Mouse (Mus musculus): ENCODE measurements at regions not wholly inside any gene's neighbourhood (a gene's known extent, or its start where the extent isn't known, plus 50 kb on each side); places are given as distances from the start of the nearest gene placed in this dataset.

DNA sequence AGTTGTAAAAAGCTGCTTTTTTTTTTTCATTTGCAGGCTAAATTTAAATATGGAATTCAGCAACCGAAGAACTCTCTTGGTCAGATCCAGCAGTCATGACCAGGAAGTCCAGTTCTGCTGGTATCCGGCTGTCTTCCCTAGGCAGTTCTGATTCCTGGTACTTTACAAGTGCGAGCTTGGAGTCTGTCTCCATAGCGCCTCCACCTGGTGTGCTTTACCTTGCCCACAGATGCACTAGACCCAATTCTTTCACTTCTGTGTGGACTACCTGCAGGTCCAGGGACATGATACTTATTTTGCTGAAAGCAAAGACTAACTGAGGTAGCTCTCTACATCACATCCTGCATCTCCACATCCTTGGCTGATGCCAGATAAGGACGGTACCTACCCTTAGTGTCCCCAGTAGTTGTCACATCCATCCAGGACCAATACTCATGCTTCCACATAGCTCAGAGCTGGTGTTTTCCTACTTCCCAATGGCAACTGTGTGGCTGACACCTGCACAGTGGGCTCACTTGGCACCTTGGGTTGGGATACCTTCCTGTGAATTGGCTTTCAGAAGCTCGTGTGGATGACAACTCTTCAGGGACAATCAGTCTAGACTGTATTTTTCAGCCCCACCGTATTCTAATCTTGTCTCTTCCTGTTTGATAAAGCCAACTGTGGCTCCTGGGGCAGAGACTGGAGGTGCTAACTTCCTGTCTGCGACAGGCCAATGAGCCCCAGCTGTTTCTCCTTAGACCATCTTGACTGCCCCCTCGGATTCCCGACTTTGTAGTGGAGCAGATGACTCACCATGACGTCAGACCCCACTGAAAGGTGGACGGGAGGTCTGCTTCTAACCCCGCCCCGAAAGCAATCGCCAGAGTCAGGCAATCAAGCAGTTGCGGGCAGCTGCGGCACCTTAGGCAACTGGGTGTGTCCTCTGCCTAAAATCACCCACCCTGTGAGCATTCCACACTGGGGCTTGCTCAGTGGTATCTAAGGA, 69.1 kb upstream of the Foxo1 start:
- TF ChIP-seq CTCF (conservative IDR thresholded peaks at IDR 0.05; ENCODE audit: low read length): no peak
- TF ChIP-seq NANOG (IDR thresholded peaks at IDR 0.05; ENCODE audit: borderline replicate concordance, low read length): no peak
- TF ChIP-seq POU5F1 (IDR thresholded peaks at IDR 0.05; ENCODE audit: borderline replicate concordance, low read length): no peak

Data from E14TG2a.4 (cell line).